Mouse (Mus musculus): Measurements from ENCODE around the gene Lrp5. TPM values are rescaled to one million over a fixed set of nuclear protein-coding genes. Genes with fewer than 3 reads are reported as not detected.

The Lrp5 gene
- polyA plus RNA-seq, 1 experiment from 2014 or later: 44.9 TPM

- in situ Hi-C loops (cut with MboI; ENCODE audit: low pct_unique_long_range_greater_than_20kb): no loop called here
- no peaks in the 10 kb centered on the region for H3K27me3 ChIP-seq
- ChIA-PET CTCF (interaction anchor here (1.4 kb wide), 1 partner anchor 17 kb away, joined by 4 read pairs; no protein-coding TSS in a partner anchor), POLR2A (interaction anchor here (1.7 kb wide), 1 partner anchor 11 kb away, joined by 6 read pairs; no protein-coding TSS in a partner anchor)
- TF ChIP-seq CTCF (IDR thresholded peaks at IDR 0.05): no peak
- no peak for DNase-seq (ENCODE audit: low read depth, low spot score)
- no peak for ATAC-seq
These were observed 123.6 kb downstream of the Lrp5 start for GRCm38 (mm10) chr19:3562752-3563151.

- DNase-seq (ENCODE audit: low read depth, low spot score): no peak
- in situ Hi-C loops (cut with MboI; ENCODE audit: low pct_unique_long_range_greater_than_20kb): no loop called here
- H3K27me3 ChIP-seq: no peaks in the 10 kb centered on the region
- ATAC-seq: no peak
- no peak for TF ChIP-seq CTCF (IDR thresholded peaks at IDR 0.05)
- ChIA-PET POLR2A (interaction anchor here (1.7 kb wide), 1 partner anchor 11 kb away, joined by 6 read pairs; no protein-coding TSS in a partner anchor), CTCF (interaction anchor here (1.4 kb wide), 1 partner anchor 16 kb away, joined by 4 read pairs; no protein-coding TSS in a partner anchor)
These were observed 124.1 kb downstream of the Lrp5 start for GRCm38 (mm10) chr19:3562298-3562697.

- ATAC-seq: no peak
- in situ Hi-C loops (cut with MboI; ENCODE audit: low pct_unique_long_range_greater_than_20kb): no loop called here
- ChIA-PET POLR2A (interaction anchor here (0.7 to 1.3 kb wide), 3 partner anchors 18 to 79 kb away, joined by 3 to 8 read pairs (median 5); no protein-coding TSS in a partner anchor), CTCF (interaction anchor here (1.0 to 2.1 kb wide), 3 partner anchors 9 to 10 kb away, joined by 3 to 7 read pairs (median 4); no protein-coding TSS in a partner anchor)
- H3K27me3 ChIP-seq: no peaks in the 10 kb centered on the region
- no peak for TF ChIP-seq CTCF (IDR thresholded peaks at IDR 0.05)
- no peak for DNase-seq (ENCODE audit: low read depth, low spot score)
These were observed 130.1 kb downstream of the Lrp5 start for GRCm38 (mm10) chr19:3556169-3556827.

- H3K27me3 ChIP-seq: no peaks in the 10 kb centered on the region
- in situ Hi-C loops (cut with MboI; ENCODE audit: low pct_unique_long_range_greater_than_20kb): no loop called here
- ATAC-seq (no peak), DNase-seq (ENCODE audit: low read depth, low spot score) (no peak)
- CTCF ChIA-PET: interaction anchor here (0.9 to 1.4 kb wide), 2 partner anchors 15 to 20 kb away, joined by 3 to 4 read pairs; no protein-coding TSS in a partner anchor
- no peak for TF ChIP-seq CTCF (IDR thresholded peaks at IDR 0.05)
- POLR2A ChIA-PET: interaction anchor here (1.1 kb wide), 1 partner anchor 12 kb away, joined by 7 read pairs; no protein-coding TSS in a partner anchor
These were observed 131.6 kb downstream of the Lrp5 start for GRCm38 (mm10) chr19:3554785-3555184.

- ATAC-seq (peak; percentile 35), DNase-seq (ENCODE audit: low read depth, low spot score) (no peak)
- in situ Hi-C loops (cut with MboI; ENCODE audit: low pct_unique_long_range_greater_than_20kb): no loop called here
- ChIA-PET CTCF (no interaction called here), POLR2A (no interaction called here)
- no peak for TF ChIP-seq CTCF (IDR thresholded peaks at IDR 0.05)
- H3K27me3 ChIP-seq: no peaks in the 10 kb centered on the region
These were observed 134.7 kb downstream of the Lrp5 start for GRCm38 (mm10) chr19:3551573-3552159.

- no peak for TF ChIP-seq CTCF (IDR thresholded peaks at IDR 0.05)
- no peak for ATAC-seq
- ChIA-PET POLR2A (no interaction called here), CTCF (no interaction called here)
- DNase-seq (ENCODE audit: low read depth, low spot score): no peak
- in situ Hi-C loops (cut with MboI; ENCODE audit: low pct_unique_long_range_greater_than_20kb): no loop called here
- no peaks in the 10 kb centered on the region for H3K27me3 ChIP-seq
These were observed 136.3 kb downstream of the Lrp5 start for GRCm38 (mm10) chr19:3550101-3550500.

GRCm38 (mm10) chr19:3549263-3549662, 137.1 kb downstream of the Lrp5 start:
- ATAC-seq (no peak), DNase-seq (ENCODE audit: low read depth, low spot score) (no peak)
- in situ Hi-C loops (cut with MboI; ENCODE audit: low pct_unique_long_range_greater_than_20kb): no loop called here
- no peak for TF ChIP-seq CTCF (IDR thresholded peaks at IDR 0.05)
- ChIA-PET CTCF (no interaction called here), POLR2A (no interaction called here)
- no peaks in the 10 kb centered on the region for H3K27me3 ChIP-seq

- H3K27me3 ChIP-seq: no peaks in the 10 kb centered on the region
- ChIA-PET CTCF (interaction anchor here (1.2 to 1.6 kb wide), 2 partner anchors 8 to 16 kb away, joined by 3 to 4 read pairs; no protein-coding TSS in a partner anchor), POLR2A (no interaction called here)
- in situ Hi-C loops (cut with MboI; ENCODE audit: low pct_unique_long_range_greater_than_20kb): no loop called here
- no peak for TF ChIP-seq CTCF (IDR thresholded peaks at IDR 0.05)
- ATAC-seq (no peak), DNase-seq (ENCODE audit: low read depth, low spot score) (no peak)
These were observed 138.1 kb downstream of the Lrp5 start for GRCm38 (mm10) chr19:3548311-3548710.

- DNase-seq (ENCODE audit: low read depth, low spot score): no peak
- no peak for ATAC-seq
- TF ChIP-seq CTCF (IDR thresholded peaks at IDR 0.05): no peak
- no peaks in the 10 kb centered on the region for H3K27me3 ChIP-seq
- ChIA-PET CTCF (interaction anchor here (0.9 to 1.7 kb wide), 4 partner anchors 12 to 32 kb away, joined by 3 to 7 read pairs (median 4); no protein-coding TSS in a partner anchor), POLR2A (interaction anchor here (0.7 kb wide), 1 partner anchor 28 kb away, joined by 4 read pairs; no protein-coding TSS in a partner anchor)
- in situ Hi-C loops (cut with MboI; ENCODE audit: low pct_unique_long_range_greater_than_20kb): no loop called here
These were observed 141.4 kb downstream of the Lrp5 start for GRCm38 (mm10) chr19:3544995-3545394.

GRCm38 (mm10) chr19:3542591-3542990, 143.8 kb downstream of the Lrp5 start:
- no peak for ATAC-seq
- H3K27me3 ChIP-seq: no peaks in the 10 kb centered on the region
- no peak for DNase-seq (ENCODE audit: low read depth, low spot score)
- ChIA-PET CTCF (interaction anchor here (1.7 kb wide), 1 partner anchor 11 kb away, joined by 5 read pairs; no protein-coding TSS in a partner anchor), POLR2A (no interaction called here)
- TF ChIP-seq CTCF (IDR thresholded peaks at IDR 0.05): no peak
- in situ Hi-C loops (cut with MboI; ENCODE audit: low pct_unique_long_range_greater_than_20kb): no loop called here

GRCm38 (mm10) chr19:3540997-3541396, 145.4 kb downstream of the Lrp5 start:
- in situ Hi-C loops (cut with MboI; ENCODE audit: low pct_unique_long_range_greater_than_20kb): no loop called here
- no peak for ATAC-seq
- POLR2A ChIA-PET: interaction anchor here (1.0 kb wide), 1 partner anchor 14 kb away, joined by 3 read pairs; no protein-coding TSS in a partner anchor
- no peak for TF ChIP-seq CTCF (IDR thresholded peaks at IDR 0.05)
- no peak for DNase-seq (ENCODE audit: low read depth, low spot score)
- H3K27me3 ChIP-seq: no peaks in the 10 kb centered on the region
- CTCF ChIA-PET: interaction anchor here (1.2 to 1.7 kb wide), 2 partner anchors 9 to 26 kb away, joined by 3 to 5 read pairs; no protein-coding TSS in a partner anchor
